Mouse (Mus musculus) embryonic facial prominence, embryonic 11.5 days (tissue): ENCODE data around the gene Elane. TPM values are rescaled to one million over a fixed set of nuclear protein-coding genes. Genes with fewer than 3 reads are reported as not detected.
A peak's percentile ranks its signal among the peaks of the same experiment; 100 is the strongest.

Source experiments
- ATAC-seq: fragments of 200-750 bp; cut with Nextera tagmentation; replicated peaks from 2 replicates; pipeline ENCODE4 v1.8.0; 2017; ENCODE audit warnings: low read depth; ENCODE audit not compliant: insufficient number of reproducible peaks, low FRiP score, low TSS enrichment
- DNase-seq: peaks from one replicate; pipeline ENCODE4 v3.0.0-alpha.2; 2015; ENCODE audit warnings: low spot score
- H3K27ac ChIP-seq: fragments of 300-500 bp; sonication (generic); replicated peaks from 2 replicates; pipeline ENCODE4 v1.5.1; 2014; ENCODE audit warnings: mild to moderate bottlenecking, low read depth, low read length, control low read depth
- H3K27me3 ChIP-seq: fragments of 300-500 bp; sonication (generic); 2 replicates; pipeline ENCODE4 v1.6.1; 2014; ENCODE audit warnings: mild to moderate bottlenecking, low read length, moderate library complexity, mixed read lengths; ENCODE audit not compliant: control insufficient read depth, insufficient read depth
- H3K36me3 ChIP-seq: fragments of 300-500 bp; sonication (generic); replicated peaks from 2 replicates; pipeline ENCODE4 v1.6.1; 2014; ENCODE audit warnings: low read depth, mild to moderate bottlenecking, low read length, moderate library complexity, mixed read lengths; ENCODE audit not compliant: control insufficient read depth, insufficient read depth
- H3K4me1 ChIP-seq: fragments of 300-500 bp; sonication (generic); 2 replicates; pipeline ENCODE4 v1.6.1; 2014; ENCODE audit warnings: low read length, mixed read lengths; ENCODE audit not compliant: control insufficient read depth, insufficient read depth
- H3K4me2 ChIP-seq: fragments of 300-500 bp; sonication (generic); 2 replicates; pipeline ENCODE4 v1.6.1; 2014; ENCODE audit warnings: low read depth, mild to moderate bottlenecking, control low read depth, low read length, moderate library complexity
- H3K4me3 ChIP-seq: fragments of 300-500 bp; sonication (generic); 2 replicates; pipeline ENCODE4 v1.5.1; 2014; ENCODE audit warnings: low read depth, low read length, control low read depth
- H3K9ac ChIP-seq: fragments of 300-500 bp; sonication (generic); replicated peaks from 2 replicates; pipeline ENCODE4 v1.6.1; 2014; ENCODE audit warnings: mild to moderate bottlenecking, control low read depth, low read length
- H3K9me3 ChIP-seq: fragments of 300-500 bp; sonication (generic); replicated peaks from 2 replicates; pipeline ENCODE4 v1.6.1; 2016; ENCODE audit warnings: mild to moderate bottlenecking, low read length, inconsistent platforms, mixed read lengths; ENCODE audit not compliant: control insufficient read depth
- WGBS: fragments of 180-500 bp; shearing (Covaris S2); extraction: QIAGEN DNeasy Blood & Tissue Kit; methylation state at CpG from one replicate; pipeline ENCODE4 v1.1.7; 2014; 5-methylcytosine and 5-hydroxymethylcytosine counted together
- polyA plus RNA-seq: library from polyadenylated mRNA; unstranded; fragments of >200 nt; fragmentation: Nextera tagmentation; extraction: Ambion mirVana; gene quantifications from 2 replicates; pipeline ENCODE4 v1.2.1, GENCODE M21; 2014

Elane gene
- 0.50 and 0.88 TPM in 2 replicates for polyA plus RNA-seq

DNA sequence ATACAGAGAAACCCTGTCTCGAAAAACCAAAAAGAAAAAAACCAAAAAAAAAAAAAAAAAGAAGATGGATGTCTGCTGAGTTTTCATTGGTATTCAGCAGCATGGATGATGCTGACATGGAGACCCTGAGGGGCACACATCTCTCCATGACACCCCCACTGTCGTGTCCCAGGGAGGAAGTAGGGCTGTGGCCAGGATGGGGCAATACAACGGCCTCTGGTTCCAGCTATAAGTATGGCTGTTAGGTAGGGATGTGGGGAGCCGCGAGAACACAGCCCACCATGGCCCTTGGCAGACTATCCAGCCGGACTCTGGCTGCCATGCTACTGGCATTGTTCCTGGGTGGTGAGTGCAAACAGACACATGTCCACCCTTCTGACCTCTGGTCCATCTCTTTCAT, at the start of gene Elane:
Gene Elane, plus strand, starts transcription at position 194 of the 400 bp plus-strand sequence.
- no peak within 1 kb of the TSS for H3K4me2 ChIP-seq
- 80% methylated on average over 6 of the region's 6 CpGs for WGBS
- no peaks in the 10 kb centered on the region for H3K9me3 ChIP-seq
- ATAC-seq (no peak), DNase-seq (no peak)
- no peaks in the 10 kb centered on the region for H3K36me3 ChIP-seq
- H3K4me1 ChIP-seq = no peaks in the 10 kb centered on the region
- H3K27me3 ChIP-seq = peaks cover 6% of the 10 kb centered on the region; the same call in 1 of the 2 replicates
- H3K27ac ChIP-seq = no peak within 1 kb of the TSS
- H3K4me3 ChIP-seq = no peak within 1 kb of the TSS
- no peak within 1 kb of the TSS for H3K9ac ChIP-seq

DNA sequence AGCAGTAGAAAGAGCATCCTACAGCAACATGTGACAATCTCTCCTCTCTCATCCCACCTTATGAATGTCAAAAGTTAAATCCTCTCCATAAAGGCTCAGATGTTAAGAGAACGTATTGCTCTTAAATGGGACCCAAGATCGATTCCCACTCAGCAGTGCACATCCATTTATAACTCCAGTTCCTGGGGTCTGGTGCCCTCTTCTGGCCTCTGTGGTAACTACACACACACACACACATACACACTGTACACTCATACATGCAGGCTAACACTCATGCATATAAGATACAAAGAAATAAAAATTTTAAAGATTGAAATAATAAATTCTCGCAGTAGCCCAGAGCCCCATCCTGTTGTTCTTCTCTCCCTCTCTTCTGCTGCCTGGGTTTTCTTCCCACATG, 49.1 kb upstream of the Elane start:
- WGBS = 91% methylated on average over 3 of the region's 3 CpGs
- ATAC-seq (no peak), DNase-seq (no peak)
- Histone ChIP-seq H3K27me3 (no peaks in the 10 kb centered on the region), H3K4me3 (no peak overlapping the region), H3K36me3 (no peaks in the 10 kb centered on the region), H3K4me2 (no peak overlapping the region), H3K9me3 (no peaks in the 10 kb centered on the region), H3K4me1 (no peaks in the 10 kb centered on the region), H3K27ac (no peak overlapping the region), H3K9ac (no peak overlapping the region)

DNA sequence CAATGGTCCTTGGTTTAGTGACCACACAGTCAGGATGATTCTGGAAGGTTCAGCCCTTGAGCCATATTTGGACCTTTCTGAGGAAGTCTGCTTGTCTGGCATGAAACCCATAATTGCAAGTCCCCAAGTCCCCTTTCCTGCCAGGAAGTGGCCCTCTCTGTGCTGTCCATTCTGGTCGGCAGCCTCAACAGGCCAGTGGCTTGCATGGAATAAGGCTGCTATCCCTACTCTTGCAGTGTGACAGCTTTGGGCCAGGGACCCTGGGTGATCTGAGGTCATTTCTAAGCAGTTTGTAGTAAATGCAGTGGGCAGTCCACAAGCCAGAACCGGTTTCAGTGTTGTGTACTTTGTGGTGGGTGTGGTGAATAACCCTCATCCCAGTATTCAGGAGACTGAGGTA, 47.9 kb upstream of the Elane start:
- Histone ChIP-seq H3K4me2 (no peak overlapping the region), H3K4me1 (no peaks in the 10 kb centered on the region), H3K36me3 (no peaks in the 10 kb centered on the region), H3K9me3 (no peaks in the 10 kb centered on the region), H3K4me3 (no peak overlapping the region), H3K27ac (no peak overlapping the region), H3K9ac (no peak overlapping the region), H3K27me3 (no peaks in the 10 kb centered on the region)
- DNase-seq = no peak
- ATAC-seq = no peak
- 57% methylated on average over 2 of the region's 2 CpGs for WGBS

DNA sequence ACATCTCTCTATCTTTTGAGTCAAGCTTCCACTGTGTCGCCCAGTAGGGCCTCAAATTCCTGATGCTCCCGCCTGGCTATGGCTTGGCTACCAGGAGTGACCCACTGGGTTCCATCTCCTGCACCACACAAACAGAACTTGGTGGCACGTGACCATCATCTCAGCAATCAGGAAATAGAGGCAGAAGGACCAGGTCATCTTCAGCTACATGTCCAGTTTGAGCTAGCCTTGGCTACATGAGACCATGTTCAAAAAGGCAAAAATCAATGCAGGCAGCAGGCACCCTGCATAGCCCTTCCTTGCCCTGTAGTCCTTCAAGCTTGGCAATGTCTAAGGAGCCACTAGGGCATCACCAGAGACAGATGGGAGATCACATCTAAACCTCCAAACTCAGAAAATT, 46.0 kb upstream of the Elane start:
- H3K36me3 ChIP-seq = no peaks in the 10 kb centered on the region
- peak overlapping the region; percentile 53 for H3K27ac ChIP-seq
- H3K27me3 ChIP-seq = no peaks in the 10 kb centered on the region
- WGBS = 90% methylated on average over 3 of the region's 3 CpGs
- ATAC-seq = no peak
- peak overlapping the region; percentile 71; the same call in 1 of the 2 replicates for H3K4me2 ChIP-seq
- no peaks in the 10 kb centered on the region for H3K4me1 ChIP-seq
- no peak for DNase-seq
- H3K9me3 ChIP-seq = no peaks in the 10 kb centered on the region
- H3K4me3 ChIP-seq = no peak overlapping the region
- no peak overlapping the region for H3K9ac ChIP-seq

DNA sequence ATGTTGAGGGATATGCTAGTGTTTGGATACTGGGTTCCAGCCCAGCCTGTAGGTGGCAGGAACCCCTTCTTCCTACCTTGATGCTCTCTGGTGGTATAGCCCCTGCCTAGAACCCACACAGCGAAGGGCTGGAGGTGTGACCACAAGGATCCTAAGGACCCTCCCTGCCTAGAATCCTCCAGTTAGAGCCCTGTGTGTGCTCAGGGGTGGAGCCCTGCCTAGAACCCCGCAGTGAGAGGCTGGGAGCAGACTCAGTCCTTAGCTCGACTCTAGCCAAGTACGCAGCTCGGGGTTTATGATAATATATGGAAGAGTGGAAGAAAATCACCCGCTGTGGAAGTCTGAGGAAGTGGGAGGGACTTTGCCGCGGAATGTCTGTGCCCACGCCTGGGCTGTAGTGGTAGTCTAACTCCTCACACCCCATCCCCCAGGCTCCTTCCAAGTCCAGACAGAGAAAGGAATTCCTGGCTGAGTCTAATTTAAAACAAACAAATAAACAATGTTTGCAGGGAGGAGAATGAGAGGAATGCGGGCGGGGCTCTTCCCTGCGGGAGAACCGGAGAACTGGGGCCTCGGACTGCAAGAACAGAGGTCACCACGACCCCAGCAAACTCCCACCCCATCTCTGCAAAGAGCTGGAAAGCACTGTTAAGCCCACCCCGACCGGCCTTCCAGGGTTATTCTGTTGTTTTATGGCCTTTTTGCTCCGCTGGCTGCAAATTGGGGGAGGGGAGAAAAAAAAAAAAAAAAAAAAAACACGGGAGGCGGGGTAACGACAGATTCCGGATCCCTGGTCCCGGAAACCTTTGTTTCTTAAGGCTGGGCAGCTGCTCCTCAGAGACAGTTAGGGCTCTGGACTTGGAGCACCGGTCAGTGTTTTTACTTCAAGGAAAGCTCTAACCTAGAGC, 45.1 kb upstream of the Elane start:
- Histone ChIP-seq H3K4me3 (peak overlapping the region; percentile 16), H3K4me2 (peak overlapping the region; percentile 71), H3K36me3 (no peaks in the 10 kb centered on the region), H3K4me1 (no peaks in the 10 kb centered on the region), H3K27ac (peak overlapping the region; percentile 53), H3K9ac (peak overlapping the region; percentile 60), H3K9me3 (no peaks in the 10 kb centered on the region), H3K27me3 (no peaks in the 10 kb centered on the region)
- under 1% methylated on average over 24 of the region's 24 CpGs for WGBS
- ATAC-seq (peak; percentile 87), DNase-seq (peak; percentile 83)

DNA sequence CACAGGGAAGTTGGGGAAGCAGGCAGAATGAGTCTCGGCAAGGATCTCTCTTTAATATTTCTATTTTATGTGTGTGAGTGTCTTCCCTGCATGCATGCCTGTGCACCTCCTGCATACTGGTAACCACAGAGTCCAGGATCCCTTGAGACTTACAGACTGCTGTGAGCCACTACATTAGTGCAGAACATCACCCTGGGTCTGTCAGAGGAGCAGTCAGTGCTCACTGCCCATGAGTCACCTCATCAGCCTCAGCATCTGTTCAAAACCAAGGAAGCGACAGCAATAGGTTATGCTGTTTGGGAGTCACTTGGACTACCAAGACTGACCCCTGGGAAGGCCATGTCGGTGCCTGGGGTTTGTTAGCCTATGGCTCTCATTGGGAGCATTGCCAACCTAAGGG, 43.7 kb upstream of the Elane start:
- no peaks in the 10 kb centered on the region for H3K9me3 ChIP-seq
- no peak overlapping the region for H3K27ac ChIP-seq
- H3K36me3 ChIP-seq = no peaks in the 10 kb centered on the region
- no peak overlapping the region for H3K9ac ChIP-seq
- H3K4me3 ChIP-seq = no peak overlapping the region
- DNase-seq = no peak
- H3K27me3 ChIP-seq = no peaks in the 10 kb centered on the region
- H3K4me1 ChIP-seq = no peaks in the 10 kb centered on the region
- no peak overlapping the region; the same call in 1 of the 2 replicates for H3K4me2 ChIP-seq
- 84% methylated on average over 3 of the region's 3 CpGs for WGBS
- ATAC-seq = no peak

DNA sequence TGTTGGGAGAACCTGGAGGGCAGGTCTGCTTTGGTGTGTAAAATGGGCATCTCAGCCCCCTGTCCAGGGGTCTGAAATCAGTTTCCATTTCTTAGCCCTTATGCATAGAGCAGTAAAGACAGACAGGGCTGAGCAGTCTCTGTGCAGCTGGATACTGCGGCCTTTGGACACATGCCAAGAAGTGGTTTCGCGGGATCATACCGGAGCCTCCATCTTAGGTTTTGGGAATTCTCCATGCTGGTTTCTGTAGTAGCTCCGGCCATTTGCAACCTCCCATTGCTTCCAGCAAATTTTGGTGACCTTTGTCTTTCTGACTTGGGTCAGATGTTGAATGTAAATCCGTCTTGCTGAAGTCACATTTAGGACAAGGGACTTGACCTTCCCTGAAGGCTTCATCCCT, 42.6 kb upstream of the Elane start:
- H3K9me3 ChIP-seq = no peaks in the 10 kb centered on the region
- H3K9ac ChIP-seq = no peak overlapping the region
- H3K36me3 ChIP-seq = no peaks in the 10 kb centered on the region
- no peak overlapping the region for H3K4me3 ChIP-seq
- ATAC-seq (no peak), DNase-seq (peak; percentile 43)
- 83% methylated on average over 6 of the region's 6 CpGs for WGBS
- H3K27ac ChIP-seq = no peak overlapping the region
- no peak overlapping the region for H3K4me2 ChIP-seq
- no peaks in the 10 kb centered on the region for H3K27me3 ChIP-seq
- H3K4me1 ChIP-seq = no peaks in the 10 kb centered on the region

DNA sequence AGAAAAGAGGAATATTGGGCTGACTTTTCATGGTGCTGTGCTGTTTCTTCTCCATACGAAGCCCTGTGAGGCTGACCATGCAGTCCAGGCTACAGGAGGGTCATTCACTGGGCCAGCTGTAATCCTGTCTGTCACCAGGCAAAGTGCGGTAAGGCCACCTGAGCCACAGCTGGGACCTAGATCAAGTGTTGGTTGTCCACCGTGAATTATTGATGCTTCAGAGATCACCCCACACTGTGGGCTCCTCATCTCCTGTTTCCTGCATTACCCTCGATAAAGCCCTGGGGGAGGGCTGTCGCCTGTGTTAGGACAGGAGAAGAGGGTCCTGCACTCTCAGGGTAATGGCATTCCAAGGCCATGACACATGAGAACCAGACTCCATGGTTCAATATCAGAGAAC, 39.5 kb upstream of the Elane start:
- 65% methylated on average over 5 of the region's 5 CpGs for WGBS
- no peaks in the 10 kb centered on the region for H3K9me3 ChIP-seq
- no peaks in the 10 kb centered on the region; the same call in 1 of the 2 replicates for H3K4me1 ChIP-seq
- no peak overlapping the region for H3K27ac ChIP-seq
- H3K27me3 ChIP-seq = no peaks in the 10 kb centered on the region
- ATAC-seq (no peak), DNase-seq (no peak)
- no peaks in the 10 kb centered on the region for H3K36me3 ChIP-seq
- H3K4me3 ChIP-seq = no peak overlapping the region
- no peak overlapping the region for H3K4me2 ChIP-seq
- no peak overlapping the region for H3K9ac ChIP-seq
